Mouse (Mus musculus): ENCODE data around the gene Ctse. TPM values are rescaled to one million over a fixed set of nuclear protein-coding genes. Genes with fewer than 3 reads are reported as not detected.
"Not testable (repeated sequence)": the region's sequence is repeated elsewhere in the genome, so short reads cannot be mapped to it uniquely, and the experiment has no call there.

The Ctse gene
- total and polyA plus RNA-seq, 2 experiments: 0.11 TPM; not detected in 1

DNA sequence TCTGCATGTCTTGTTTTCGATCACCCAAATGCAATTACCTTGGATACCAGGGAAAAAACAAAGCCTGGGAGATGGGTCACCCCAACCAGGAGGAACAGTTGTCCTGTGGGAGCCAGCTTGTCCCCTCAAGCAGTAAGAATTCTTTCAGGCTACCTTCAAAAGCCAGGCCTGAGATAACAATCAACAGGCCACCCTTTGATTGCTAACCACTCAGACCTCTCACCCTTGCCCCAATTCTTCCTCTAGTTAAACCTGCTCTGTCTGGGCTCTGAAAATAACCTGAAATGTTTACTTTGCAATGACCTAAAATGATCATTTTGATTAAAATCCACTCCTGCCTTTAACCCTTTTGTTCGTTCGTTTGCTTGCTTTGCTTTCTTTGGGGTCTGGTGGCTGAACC is 14.5 kb upstream of the Ctse start:
- no peaks in the 10 kb centered on the region for H3K79me2 ChIP-seq (ENCODE audit: control insufficient read depth, insufficient read depth, low read length)
- peaks cover 29% of the 10 kb centered on the region for H3K4me1 ChIP-seq (ENCODE audit: control insufficient read depth, insufficient read depth, low read length)
- H3K36me3 ChIP-seq (ENCODE audit: control insufficient read depth, insufficient read depth, low read length): no peaks in the 10 kb centered on the region
- no peaks in the 10 kb centered on the region for H3K27me3 ChIP-seq (ENCODE audit: control insufficient read depth, insufficient read depth, low read length)
- TF ChIP-seq POLR2A (IDR thresholded peaks at IDR 0.05; ENCODE audit: extremely low read depth, insufficient read depth, low read length) (no peak), CTCF (IDR thresholded peaks at IDR 0.05; ENCODE audit: low read depth, low read length) (no peak)
- DNase-seq (ENCODE audit: extremely low read depth, low read depth, low spot score): peak; percentile 85
- no peak overlapping the region for H3K4me3 ChIP-seq (ENCODE audit: insufficient read depth, low read depth, low read length)
- H3K9ac ChIP-seq (ENCODE audit: low read depth, low read length): no peak overlapping the region; the same call in 1 of the 2 replicates
- peak overlapping the region; percentile 61 for H3K27ac ChIP-seq (replicated peaks; ENCODE audit: insufficient read depth, low read depth, low read length)
- 38% methylated on average over 3 of the region's 3 CpGs for WGBS

DNA sequence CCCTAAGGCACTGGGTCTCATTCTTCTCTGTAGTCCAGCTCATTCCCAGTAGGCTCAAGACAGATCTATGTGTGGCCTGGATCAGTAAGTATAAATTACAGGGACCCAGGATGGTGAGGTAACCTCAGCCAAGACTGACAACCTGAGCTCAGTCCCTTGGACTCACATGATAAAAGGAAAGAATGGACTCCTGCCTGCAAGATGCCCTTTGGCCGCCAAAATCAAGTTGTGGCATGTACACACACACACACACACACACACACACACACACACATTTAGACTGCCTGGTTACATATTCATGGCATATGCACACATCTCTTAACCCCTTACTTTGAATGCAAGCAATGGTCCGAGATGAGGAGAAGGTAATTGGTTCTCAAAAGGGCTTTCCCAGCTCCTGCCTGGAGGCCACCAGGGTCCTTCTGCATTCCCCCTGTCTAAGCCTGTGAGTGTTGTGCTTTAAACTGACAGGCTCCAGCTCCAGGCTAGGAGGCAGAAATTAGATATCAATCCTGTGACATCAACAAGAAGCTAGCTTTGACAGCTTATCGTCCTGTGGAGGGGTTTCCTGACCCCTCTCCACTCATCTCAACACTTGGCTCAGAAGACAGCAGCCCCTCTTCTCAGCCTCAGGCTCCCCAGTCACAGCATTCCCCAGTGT is 13.8 kb upstream of the Ctse start:
- Histone ChIP-seq H3K4me1 (ENCODE audit: control insufficient read depth, insufficient read depth, low read length) (peaks cover 28% of the 10 kb centered on the region), H3K36me3 (ENCODE audit: control insufficient read depth, insufficient read depth, low read length) (no peaks in the 10 kb centered on the region)

DNA sequence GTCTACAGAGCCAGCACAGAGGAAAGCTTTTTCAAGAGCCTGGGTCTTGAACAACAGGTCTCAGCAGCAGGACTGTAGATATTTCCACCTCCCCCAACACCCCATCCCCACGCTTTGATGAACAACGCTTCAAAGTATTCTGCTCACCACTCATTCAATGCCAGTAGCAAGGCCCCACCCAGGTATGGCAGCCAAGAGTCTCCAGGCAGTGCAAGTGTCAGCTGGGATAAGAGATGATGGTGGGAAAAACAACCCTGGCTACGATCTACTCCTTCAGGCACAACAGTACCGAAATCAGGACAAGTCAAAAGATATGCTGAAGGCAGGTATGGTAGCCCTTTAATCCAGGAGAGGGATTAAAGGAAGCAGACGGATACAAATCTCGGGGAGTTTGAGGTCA is 11.9 kb upstream of the Ctse start:
- TF ChIP-seq POLR2A (IDR thresholded peaks at IDR 0.05; ENCODE audit: extremely low read depth, insufficient read depth, low read length) (no peak), CTCF (IDR thresholded peaks at IDR 0.05; ENCODE audit: low read depth, low read length) (no peak)

More for the DNA sequence above, 13.8 kb upstream of the Ctse start:
- Histone ChIP-seq H3K79me2 (ENCODE audit: control insufficient read depth, insufficient read depth, low read length) (no peaks in the 10 kb centered on the region), H3K4me3 (ENCODE audit: insufficient read depth, low read depth, low read length) (no peak overlapping the region), H3K27me3 (ENCODE audit: control insufficient read depth, insufficient read depth, low read length) (no peaks in the 10 kb centered on the region), H3K27ac (replicated peaks; ENCODE audit: insufficient read depth, low read depth, low read length) (peak overlapping the region; percentile 57), H3K9ac (ENCODE audit: low read depth, low read length) (peak overlapping the region; percentile 19; the same call in 1 of the 2 replicates)
- DNase-seq (ENCODE audit: extremely low read depth, low read depth, low spot score): peak; percentile 81
- TF ChIP-seq CTCF (IDR thresholded peaks at IDR 0.05; ENCODE audit: low read depth, low read length) (no peak), POLR2A (IDR thresholded peaks at IDR 0.05; ENCODE audit: extremely low read depth, insufficient read depth, low read length) (no peak)
- WGBS: 35% methylated on average over 3 of the region's 3 CpGs

DNA sequence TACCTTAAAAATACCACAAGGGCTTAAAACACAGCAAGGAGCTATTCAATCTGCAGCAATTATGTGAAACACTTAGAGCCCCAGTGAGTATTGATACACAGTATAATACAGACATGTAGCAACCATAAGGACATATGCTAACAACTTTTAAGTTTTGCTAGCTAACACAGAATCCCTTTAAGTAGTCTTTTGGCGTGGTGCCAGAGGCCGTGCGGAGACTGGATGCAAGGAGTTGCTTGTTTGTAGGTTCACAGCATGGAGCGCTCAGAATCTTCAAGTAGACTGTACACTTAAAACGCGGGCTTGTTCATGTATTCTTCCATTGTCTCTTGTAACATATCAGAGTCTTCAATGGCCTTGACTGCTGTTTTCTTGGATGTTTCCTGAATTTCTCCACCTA is 5.9 kb upstream of the Ctse start:
- not testable (repeated sequence) for H3K36me3 ChIP-seq (ENCODE audit: control insufficient read depth, insufficient read depth, low read length); H3K27ac ChIP-seq (replicated peaks; ENCODE audit: insufficient read depth, low read depth, low read length); H3K4me1 ChIP-seq (ENCODE audit: control insufficient read depth, insufficient read depth, low read length); H3K9ac ChIP-seq (ENCODE audit: low read depth, low read length); DNase-seq (ENCODE audit: extremely low read depth, low read depth, low spot score); H3K27me3 ChIP-seq (ENCODE audit: control insufficient read depth, insufficient read depth, low read length); H3K79me2 ChIP-seq (ENCODE audit: control insufficient read depth, insufficient read depth, low read length); H3K4me3 ChIP-seq (ENCODE audit: insufficient read depth, low read depth, low read length)
- 74% methylated on average over 6 of the region's 6 CpGs for WGBS

More for the DNA sequence above, 11.9 kb upstream of the Ctse start:
- Histone ChIP-seq H3K79me2 (ENCODE audit: control insufficient read depth, insufficient read depth, low read length) (no peaks in the 10 kb centered on the region), H3K4me1 (ENCODE audit: control insufficient read depth, insufficient read depth, low read length) (peaks cover 15% of the 10 kb centered on the region), H3K27me3 (ENCODE audit: control insufficient read depth, insufficient read depth, low read length) (no peaks in the 10 kb centered on the region), H3K4me3 (ENCODE audit: insufficient read depth, low read depth, low read length) (no peak overlapping the region), H3K36me3 (ENCODE audit: control insufficient read depth, insufficient read depth, low read length) (no peaks in the 10 kb centered on the region), H3K9ac (ENCODE audit: low read depth, low read length) (no peak overlapping the region), H3K27ac (replicated peaks; ENCODE audit: insufficient read depth, low read depth, low read length) (no peak overlapping the region)
- 94% methylated on average over 6 of the region's 6 CpGs for WGBS
- no peak for DNase-seq (ENCODE audit: extremely low read depth, low read depth, low spot score)

DNA sequence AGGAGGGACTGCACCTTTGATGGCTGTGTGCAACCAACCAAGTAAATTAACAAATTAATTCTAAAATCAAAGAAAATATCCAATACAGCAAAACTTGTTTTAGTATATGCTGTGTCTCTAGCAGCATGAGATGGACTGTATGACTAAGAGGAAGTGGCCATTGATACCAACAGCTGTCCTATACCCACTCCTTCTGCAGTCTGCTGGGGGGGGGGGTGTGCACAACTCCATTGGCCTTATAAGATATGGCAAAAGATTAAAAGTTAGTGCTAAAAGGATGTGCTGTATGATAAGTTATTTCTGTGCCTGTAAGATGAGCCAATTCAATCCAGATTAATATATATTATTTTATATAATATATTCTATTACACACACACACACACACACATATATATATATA is 3.6 kb upstream of the Ctse start:
- no peak for DNase-seq (ENCODE audit: extremely low read depth, low read depth, low spot score)
- Histone ChIP-seq H3K79me2 (ENCODE audit: control insufficient read depth, insufficient read depth, low read length) (no peaks in the 10 kb centered on the region), H3K36me3 (ENCODE audit: control insufficient read depth, insufficient read depth, low read length) (no peaks in the 10 kb centered on the region), H3K9ac (ENCODE audit: low read depth, low read length) (no peak overlapping the region), H3K4me1 (ENCODE audit: control insufficient read depth, insufficient read depth, low read length) (0 out of 2 replicates have a peak, but pooled peaks cover 2% of the 10 kb centered on the region), H3K27ac (replicated peaks; ENCODE audit: insufficient read depth, low read depth, low read length) (no peak overlapping the region), H3K4me3 (ENCODE audit: insufficient read depth, low read depth, low read length) (no peak overlapping the region), H3K27me3 (ENCODE audit: control insufficient read depth, insufficient read depth, low read length) (no peaks in the 10 kb centered on the region)
- TF ChIP-seq POLR2A (IDR thresholded peaks at IDR 0.05; ENCODE audit: extremely low read depth, insufficient read depth, low read length): no peak
- TF ChIP-seq CTCF (IDR thresholded peaks at IDR 0.05; ENCODE audit: low read depth, low read length): no peak
